Mouse (Mus musculus): ENCODE data around the gene Kiss1. TPM values are rescaled to one million over a fixed set of nuclear protein-coding genes. Genes with fewer than 3 reads are reported as not detected.

The Kiss1 gene
- not detected in 2 replicates for polyA plus RNA-seq (2012; rRNA removed)

- no peak for DNase-seq (ENCODE audit: low read depth, low spot score)
- WGBS = 68% methylated on average over 13 of the region's 13 CpGs
Observed at GRCm38 (mm10) chr1:133321267-133321925, at the start of gene Kiss1. TSS of gene Kiss1 (plus strand) at chr1:133321875.

- 94% methylated on average over 19 of the region's 19 CpGs for WGBS
- no peak for DNase-seq (ENCODE audit: low read depth, low spot score)
Observed at GRCm38 (mm10) chr1:133274163-133274562, 47.5 kb upstream of the Kiss1 start.

GRCm38 (mm10) chr1:133276983-133277382 lies 44.7 kb upstream of the Kiss1 start:
- 45% methylated on average over 5 of the region's 5 CpGs for WGBS
- DNase-seq (ENCODE audit: low read depth, low spot score) = no peak

GRCm38 (mm10) chr1:133278539-133278938 lies 43.1 kb upstream of the Kiss1 start:
- 78% methylated on average over 6 of the region's 6 CpGs for WGBS
- no peak for DNase-seq (ENCODE audit: low read depth, low spot score)

GRCm38 (mm10) chr1:133278946-133279631 lies 42.6 kb upstream of the Kiss1 start:
- 83% methylated on average over 15 of the region's 15 CpGs for WGBS
- no peak for DNase-seq (ENCODE audit: low read depth, low spot score)

GRCm38 (mm10) chr1:133279632-133280093 lies 42.0 kb upstream of the Kiss1 start:
- 57% methylated on average over 11 of the region's 11 CpGs for WGBS
- no peak for DNase-seq (ENCODE audit: low read depth, low spot score)

GRCm38 (mm10) chr1:133280537-133280936 lies 41.1 kb upstream of the Kiss1 start:
- DNase-seq (ENCODE audit: low read depth, low spot score) = no peak
- 87% methylated on average over 2 of the region's 2 CpGs for WGBS

GRCm38 (mm10) chr1:133285907-133286306 lies 35.8 kb upstream of the Kiss1 start:
- 67% methylated on average over 7 of the region's 7 CpGs for WGBS

GRCm38 (mm10) chr1:133287051-133287450 lies 34.6 kb upstream of the Kiss1 start:
- 77% methylated on average over 4 of the region's 4 CpGs for WGBS
- DNase-seq (ENCODE audit: low read depth, low spot score) = no peak

More at GRCm38 (mm10) chr1:133285907-133286306, 35.8 kb upstream of the Kiss1 start:
- DNase-seq (ENCODE audit: low read depth, low spot score) = no peak

- 79% methylated on average over 12 of the region's 12 CpGs for WGBS
Observed at GRCm38 (mm10) chr1:133287880-133288279, 33.8 kb upstream of the Kiss1 start.

GRCm38 (mm10) chr1:133291888-133292287 lies 29.8 kb upstream of the Kiss1 start:
- 93% methylated on average over 6 of the region's 6 CpGs for WGBS
- DNase-seq (ENCODE audit: low read depth, low spot score) = no peak

More at GRCm38 (mm10) chr1:133287880-133288279, 33.8 kb upstream of the Kiss1 start:
- no peak for DNase-seq (ENCODE audit: low read depth, low spot score)

- no peak for DNase-seq (ENCODE audit: low read depth, low spot score)
Observed at GRCm38 (mm10) chr1:133292608-133293007, 29.1 kb upstream of the Kiss1 start.

GRCm38 (mm10) chr1:133296376-133296775 lies 25.3 kb upstream of the Kiss1 start:
- WGBS = 48% methylated on average over 9 of the region's 9 CpGs
- no peak for DNase-seq (ENCODE audit: low read depth, low spot score)

GRCm38 (mm10) chr1:133298816-133299215 lies 22.9 kb upstream of the Kiss1 start:
- DNase-seq (ENCODE audit: low read depth, low spot score) = no peak
- 82% methylated on average over 14 of the region's 14 CpGs for WGBS

- 52% methylated on average over 3 of the region's 3 CpGs for WGBS
- no peak for DNase-seq (ENCODE audit: low read depth, low spot score)
Observed at GRCm38 (mm10) chr1:133302540-133302939, 19.1 kb upstream of the Kiss1 start.

GRCm38 (mm10) chr1:133306842-133307241 lies 14.8 kb upstream of the Kiss1 start:
- WGBS = 2% methylated on average over 4 of the region's 4 CpGs
- no peak for DNase-seq (ENCODE audit: low read depth, low spot score)

- WGBS = 9% methylated on average over 6 of the region's 6 CpGs
- no peak for DNase-seq (ENCODE audit: low read depth, low spot score)
Observed at GRCm38 (mm10) chr1:133307318-133307717, 14.4 kb upstream of the Kiss1 start.

- 33% methylated on average over 14 of the region's 14 CpGs for WGBS
- DNase-seq (ENCODE audit: low read depth, low spot score) = peak; percentile 62
Observed at GRCm38 (mm10) chr1:133309652-133310267, 11.9 kb upstream of the Kiss1 start, which contains the start of gene Golt1a. TSS of gene Golt1a (plus strand) at chr1:133309800.

- WGBS = 62% methylated on average over 4 of the region's 4 CpGs
- no peak for DNase-seq (ENCODE audit: low read depth, low spot score)
Observed at GRCm38 (mm10) chr1:133311240-133311639, 10.4 kb upstream of the Kiss1 start.

GRCm38 (mm10) chr1:133311946-133312345 lies 9.7 kb upstream of the Kiss1 start:
- 75% methylated on average over 10 of the region's 10 CpGs for WGBS
- no peak for DNase-seq (ENCODE audit: low read depth, low spot score)

GRCm38 (mm10) chr1:133314364-133314763 lies 7.3 kb upstream of the Kiss1 start:
- WGBS = 37% methylated on average over 8 of the region's 8 CpGs
- DNase-seq (ENCODE audit: low read depth, low spot score) = no peak

Data from large intestine, adult 2 months (tissue).